Comparison of ENCODE assay signal across 9 mouse cellular contexts in genomic region chr11:4747285-4747684, GRCm38 (mm10). TPM values are rescaled to one million over a fixed set of nuclear protein-coding genes. Genes with fewer than 3 reads are reported as not detected.
DNase-seq lines count a peak whose midpoint lies in the region; ATAC-seq and TF ChIP-seq lines count a peak whose summit lies in the region.
"Had no signal": no experiment of that assay in that cellular context is flagged by ENCODE, and none has a peak within 500 bp of the region (broad histone marks: within the 10 kb centered on the region; RNA-seq: fewer than 3 reads in every experiment).

No protein-coding gene starts in this region.

- H3K9me3 ChIP-seq in heart, embryonic 15.5 days (replicated peaks): no peaks in the 10 kb centered on the region
- no peaks in the 10 kb centered on the region for H3K9me3 ChIP-seq in hindbrain, postnatal 0 days (ENCODE audit: low read length)
- H3K9me3 ChIP-seq in midbrain, embryonic 16.5 days (replicated peaks; ENCODE audit: control insufficient read depth, low read length, poor library complexity, severe bottlenecking): no peaks in the 10 kb centered on the region

- no peak for TF ChIP-seq CTCF in hindbrain, postnatal 0 days (IDR thresholded peaks at IDR 0.05; ENCODE audit: low read depth)

- no peak for ATAC-seq in heart, embryonic 15.5 days (replicated peaks; ENCODE audit: insufficient number of reproducible peaks, insufficient read depth, low FRiP score, low read depth)
- 0 out of 2 replicates have a peak, but pooled peaks have one; percentile 11 for ATAC-seq in hindbrain, postnatal 0 days
- no peak; the same call in 1 of the 2 replicates for ATAC-seq in midbrain, embryonic 16.5 days

- DNase-seq in heart, adult 11 months: no peak
- no peak for DNase-seq in hindbrain, postnatal 0 days (ENCODE audit: low spot score)
- no peak for DNase-seq in urinary bladder, postnatal 10 days (ENCODE audit: low spot score)
- no peak for DNase-seq in right cerebral cortex, postnatal 10 days (ENCODE audit: low spot score in 2 of 2)
- DNase-seq in ovary, postnatal 36 days (ENCODE audit: low spot score): no peak
- DNase-seq: lung, postnatal 10 days had no signal

- no peak overlapping the region for H3K27ac ChIP-seq in heart, embryonic 15.5 days
- no peak overlapping the region for H3K27ac ChIP-seq in brown adipose tissue, adult 24 weeks (replicated peaks; ENCODE audit: low read depth, low read length)
- no peak overlapping the region for H3K27ac ChIP-seq in hindbrain, postnatal 0 days
- H3K27ac ChIP-seq in midbrain, embryonic 16.5 days (ENCODE audit: low read length): no peak overlapping the region

- H3K4me1 ChIP-seq in heart, embryonic 15.5 days (replicated peaks): peaks cover 20% of the 10 kb centered on the region
- H3K4me1 ChIP-seq in brown adipose tissue, adult 24 weeks (ENCODE audit: control insufficient read depth, insufficient read depth, insufficient read length, low read length): no peaks in the 10 kb centered on the region
- no peaks in the 10 kb centered on the region; the same call in 1 of the 2 replicates for H3K4me1 ChIP-seq in hindbrain, postnatal 0 days (ENCODE audit: insufficient read depth, low read length)
- peaks cover 18% of the 10 kb centered on the region for H3K4me1 ChIP-seq in midbrain, embryonic 16.5 days (ENCODE audit: control insufficient read depth, insufficient read depth, low read length)

- peak overlapping the region; percentile 52 for H3K4me3 ChIP-seq in heart, embryonic 15.5 days
- 0 out of 2 replicates have a peak overlapping the region, but pooled peaks have one; percentile 11 for H3K4me3 ChIP-seq in brown adipose tissue, adult 24 weeks (ENCODE audit: insufficient read depth, low read depth, low read length)
- peak overlapping the region; percentile 60 for H3K4me3 ChIP-seq in hindbrain, postnatal 0 days (ENCODE audit: low read length)
- H3K4me3 ChIP-seq in midbrain, embryonic 16.5 days (ENCODE audit: low read depth, low read length): peak overlapping the region; percentile 67

- 4% methylated on average over 12 of the region's 12 CpGs for WGBS in heart, embryonic 15.5 days
- 2% methylated on average over 12 of the region's 12 CpGs for WGBS in hindbrain, postnatal 0 days
- WGBS in midbrain, embryonic 16.5 days: 3% methylated on average over 11 of the region's 12 CpGs

- peak overlapping the region; percentile 92 for H3K4me2 ChIP-seq in heart, embryonic 15.5 days
- H3K4me2 ChIP-seq in hindbrain, postnatal 0 days (ENCODE audit: low read depth, low read length): peak overlapping the region; percentile 98
- H3K4me2 ChIP-seq in midbrain, embryonic 16.5 days (ENCODE audit: low read length): peak overlapping the region; percentile 100

- no peaks in the 10 kb centered on the region for H3K36me3 ChIP-seq in heart, embryonic 15.5 days
- no peaks in the 10 kb centered on the region for H3K36me3 ChIP-seq in hindbrain, postnatal 0 days (ENCODE audit: insufficient read depth, low read length)
- no peaks in the 10 kb centered on the region for H3K36me3 ChIP-seq in midbrain, embryonic 16.5 days (ENCODE audit: control insufficient read depth, insufficient read depth, low read length)

- peaks cover 95% of the 10 kb centered on the region for H3K27me3 ChIP-seq in heart, embryonic 15.5 days
- H3K27me3 ChIP-seq in hindbrain, postnatal 0 days (ENCODE audit: insufficient read depth, low read length): peaks cover 46% of the 10 kb centered on the region
- peaks cover 51% of the 10 kb centered on the region for H3K27me3 ChIP-seq in midbrain, embryonic 16.5 days (ENCODE audit: control insufficient read depth, insufficient read depth, low read depth, low read length)

- no peak overlapping the region for H3K9ac ChIP-seq in heart, embryonic 15.5 days
- peak overlapping the region; percentile 55; the same call in 1 of the 2 replicates for H3K9ac ChIP-seq in hindbrain, postnatal 0 days (replicated peaks; ENCODE audit: low read length)
- peak overlapping the region; percentile 69 for H3K9ac ChIP-seq in midbrain, embryonic 16.5 days (ENCODE audit: low read depth, low read length)

RNA-seq across cellular contexts. Expression of gene Cabp7, which starts 0.7 kb away (rescaled TPM):
- 0.05 and 0.09 TPM in 2 replicates for polyA plus RNA-seq in heart, embryonic 15.5 days (2015; fragmentation: Nextera tagmentation; extraction: Ambion mirVana)
- not detected in 2 replicates for polyA plus RNA-seq in brown adipose tissue, adult 24 weeks (2012; ENCODE audit: insufficient read depth, insufficient read length, missing spikeins)
- 20.4 and 23.6 TPM in 2 replicates for total RNA-seq in hindbrain, postnatal 0 days (2014; rRNA removed)
- polyA plus RNA-seq in hindbrain, postnatal 0 days (2015; fragmentation: Nextera tagmentation; extraction: Ambion mirVana): 2.9 and 3.3 TPM in 2 replicates
- polyA plus RNA-seq in midbrain, embryonic 16.5 days (2015; fragmentation: Nextera tagmentation; extraction: Ambion mirVana): 1.1 and 1.2 TPM in 2 replicates

RNA-seq across cellular contexts. Expression of gene Zmat5, which starts 42.8 kb away (rescaled TPM):
- 52.7 and 56.2 TPM in 2 replicates for polyA plus RNA-seq in heart, embryonic 15.5 days (2015; fragmentation: Nextera tagmentation; extraction: Ambion mirVana)
- 30.6 and 31.6 TPM in 2 replicates for polyA plus RNA-seq in brown adipose tissue, adult 24 weeks (2012; ENCODE audit: insufficient read depth, insufficient read length, missing spikeins)
- total RNA-seq in hindbrain, postnatal 0 days (2014; rRNA removed): 22.7 and 24.5 TPM in 2 replicates
- 56.5 and 58.5 TPM in 2 replicates for polyA plus RNA-seq in hindbrain, postnatal 0 days (2015; fragmentation: Nextera tagmentation; extraction: Ambion mirVana)
- polyA plus RNA-seq in midbrain, embryonic 16.5 days (2015; fragmentation: Nextera tagmentation; extraction: Ambion mirVana): 49.4 and 51.3 TPM in 2 replicates

RNA-seq across cellular contexts. Expression of gene Uqcr10, which starts 43.1 kb away (rescaled TPM):
- 1,608 and 2,078 TPM in 2 replicates for polyA plus RNA-seq in heart, embryonic 15.5 days (2015; fragmentation: Nextera tagmentation; extraction: Ambion mirVana)
- 3,086 and 3,202 TPM in 2 replicates for polyA plus RNA-seq in brown adipose tissue, adult 24 weeks (2012; ENCODE audit: insufficient read depth, insufficient read length, missing spikeins)
- 183 and 231 TPM in 2 replicates for total RNA-seq in hindbrain, postnatal 0 days (2014; rRNA removed)
- 1,048 and 1,063 TPM in 2 replicates for polyA plus RNA-seq in hindbrain, postnatal 0 days (2015; fragmentation: Nextera tagmentation; extraction: Ambion mirVana)
- polyA plus RNA-seq in midbrain, embryonic 16.5 days (2015; fragmentation: Nextera tagmentation; extraction: Ambion mirVana): 525 and 569 TPM in 2 replicates

Comparison
In these comparisons a context has a peak if more than half of its experiments do, and no peak if none do; other contexts are left out.
1. H3K4me3 ChIP-seq: peak in every context shown above with its lines; median percentile 67 in midbrain, embryonic 16.5 days; 60 in hindbrain, postnatal 0 days; 52 in heart, embryonic 15.5 days; 11 in brown adipose tissue, adult 24 weeks.